Mouse (Mus musculus) lung, postnatal 0 days (tissue): ENCODE results near the gene Mamld1. TPM values are rescaled to one million over a fixed set of nuclear protein-coding genes. Genes with fewer than 3 reads are reported as not detected.

Source experiments
- ATAC-seq: fragments of 200-750 bp; cut with Nextera tagmentation; 2 replicates; pipeline ENCODE4 v1.8.0; 2017; ENCODE audit warnings: moderate library complexity
- DNase-seq: peaks from one replicate; pipeline ENCODE4 v3.0.0-alpha.2; 2016; ENCODE audit warnings: low spot score
- H3K27ac ChIP-seq: fragments of 300-500 bp; sonication (generic); 2 replicates; pipeline ENCODE4 v1.5.1; 2014; ENCODE audit warnings: antibody characterized with exemption, mild to moderate bottlenecking, low read length, mixed read lengths
- H3K27me3 ChIP-seq: fragments of 300-500 bp; sonication (generic); replicated peaks from 2 replicates; pipeline ENCODE4 v1.6.1; 2014; ENCODE audit warnings: low read length, mixed read lengths; ENCODE audit not compliant: insufficient read depth
- H3K36me3 ChIP-seq: fragments of 300-500 bp; sonication (generic); 2 replicates; pipeline ENCODE4 v1.6.1; 2014; ENCODE audit warnings: low read length, mixed read lengths; ENCODE audit not compliant: insufficient read depth
- H3K4me1 ChIP-seq: fragments of 300-500 bp; sonication (generic); 2 replicates; pipeline ENCODE4 v1.6.1; 2014; ENCODE audit warnings: antibody characterized with exemption, low read depth, low read length, mixed read lengths; ENCODE audit not compliant: insufficient read depth
- H3K4me2 ChIP-seq: fragments of 300-500 bp; sonication (generic); replicated peaks from 2 replicates; pipeline ENCODE4 v1.6.1; 2014; ENCODE audit warnings: low read depth, mild to moderate bottlenecking, low read length, moderate library complexity, mixed read lengths
- H3K4me3 ChIP-seq: fragments of 300-500 bp; sonication (generic); 2 replicates; pipeline ENCODE4 v1.5.1; 2014; ENCODE audit warnings: low read depth, low read length
- H3K9ac ChIP-seq: fragments of 300-500 bp; sonication (generic); replicated peaks from 2 replicates; pipeline ENCODE4 v1.6.1; 2014; ENCODE audit warnings: low read depth, mild to moderate bottlenecking
- H3K9me3 ChIP-seq: fragments of 300-500 bp; sonication (generic); 2 replicates; pipeline ENCODE4 v1.6.1; 2016; ENCODE audit warnings: low read length, mixed read lengths
- CTCF ChIP-seq: IDR thresholded peaks from 2 replicates; pipeline ENCODE4 v1.5.1; 2016; ENCODE audit warnings: antibody characterized with exemption, mild to moderate bottlenecking
- EP300 ChIP-seq: IDR thresholded peaks from 2 replicates; pipeline ENCODE4 v1.6.1; 2016; ENCODE audit warnings: antibody characterized with exemption, mild to moderate bottlenecking, control low read depth
- WGBS: fragments of 180-500 bp; shearing (Covaris S2); extraction: QIAGEN DNeasy Blood & Tissue Kit; methylation state at CpG from one replicate; pipeline ENCODE4 v1.1.7; 2014; 5-methylcytosine and 5-hydroxymethylcytosine counted together
- polyA plus RNA-seq: library from polyadenylated mRNA; unstranded; fragments of >200 nt; fragmentation: Nextera tagmentation; extraction: Ambion mirVana; gene quantifications from 2 replicates; pipeline ENCODE4 v1.2.1, GENCODE M21; 2015

Mamld1 gene
- polyA plus RNA-seq, 1 experiment from 2014 or later, result 2.4 TPM

GRCm38 (mm10) chrX:71183671-71184070, 133.6 kb downstream of the Mamld1 start:
- Histone ChIP-seq H3K27me3 (no peaks in the 10 kb centered on the region), H3K9ac (no peak overlapping the region), H3K4me1 (no peaks in the 10 kb centered on the region), H3K4me3 (no peak overlapping the region), H3K9me3 (no peaks in the 10 kb centered on the region), H3K36me3 (no peaks in the 10 kb centered on the region), H3K4me2 (no peak overlapping the region), H3K27ac (no peak overlapping the region)
- DNase-seq (no peak), ATAC-seq (no peak)
- no peak for TF ChIP-seq EP300
- TF ChIP-seq CTCF, result no peak
- 81% methylated on average over 4 of the region's 4 CpGs for WGBS

- Histone ChIP-seq H3K4me2 (no peak overlapping the region), H3K9ac (no peak overlapping the region), H3K4me3 (no peak overlapping the region), H3K9me3 (no peaks in the 10 kb centered on the region), H3K27me3 (no peaks in the 10 kb centered on the region), H3K36me3 (no peaks in the 10 kb centered on the region), H3K4me1 (no peaks in the 10 kb centered on the region), H3K27ac (no peak overlapping the region)
- 83% methylated on average over 1 of the region's 1 CpGs for WGBS
- no peak for TF ChIP-seq EP300
- TF ChIP-seq CTCF, result no peak
- DNase-seq (no peak), ATAC-seq (no peak)
Observed at GRCm38 (mm10) chrX:71186396-71186795, 136.3 kb downstream of the Mamld1 start.

GRCm38 (mm10) chrX:71204776-71205175, 154.7 kb downstream of the Mamld1 start:
- TF ChIP-seq CTCF, result no peak
- no peak for TF ChIP-seq EP300

More at GRCm38 (mm10) chrX:71204776-71205175, 154.7 kb downstream of the Mamld1 start:
- Histone ChIP-seq H3K9me3 (no peaks in the 10 kb centered on the region), H3K4me2 (no peak overlapping the region), H3K4me3 (no peak overlapping the region), H3K9ac (no peak overlapping the region), H3K36me3 (no peaks in the 10 kb centered on the region), H3K27me3 (no peaks in the 10 kb centered on the region; the same call in 1 of the 2 replicates), H3K4me1 (no peaks in the 10 kb centered on the region), H3K27ac (no peak overlapping the region)
- DNase-seq (no peak), ATAC-seq (no peak)
- WGBS, result 63% methylated on average over 2 of the region's 2 CpGs

Other genes with a start within 250 kb of the Mamld1 start
- 8.4 and 8.8 TPM in 2 replicates for gene Mtm1, start 160.5 kb downstream of the Mamld1 start, polyA plus RNA-seq